Mouse (Mus musculus) megakaryocyte, embryonic 14.5 days (primary cell): ENCODE data around the gene 1810013L24Rik.

Experiments
- FLI1 ChIP-seq: IDR thresholded peaks from 2 replicates; pipeline ENCODE4 v1.6.1; 2012; ENCODE audit warnings: low read length, inconsistent platforms, mixed read lengths
- GATA1 ChIP-seq: IDR thresholded peaks from 3 replicates; pipeline ENCODE4 v1.6.1; 2012; ENCODE audit warnings: mixed read lengths, low read length, inconsistent platforms, borderline replicate concordance

- TF ChIP-seq GATA1: no peak
- no peak for TF ChIP-seq FLI1
These were observed 37.6 kb downstream of the 1810013L24Rik start for GRCm38 (mm10) chr16:8867406-8867955.
